ENCODE assay signal across 8 mouse cellular contexts in genomic region chr11:80080826-80081728, GRCm38 (mm10). TPM values are rescaled to one million over a fixed set of nuclear protein-coding genes. Genes with fewer than 3 reads are reported as not detected.
A peak's percentile ranks its signal among the peaks of the same experiment; 100 is the strongest.
DNase-seq lines count a peak whose midpoint lies in the region; ATAC-seq and TF ChIP-seq lines count a peak whose summit lies in the region.

Crlf3 (minus strand) TSS chr11:80080991.

- 5% methylated on average over 54 of the region's 55 CpGs for WGBS in embryonic facial prominence, embryonic 13.5 days
- WGBS in limb, embryonic 14.5 days = 5% methylated on average over 54 of the region's 55 CpGs
- WGBS in midbrain, postnatal 0 days = 5% methylated on average over 55 of the region's 55 CpGs

- DNase-seq in 3134 (ENCODE audit: extremely low read depth, insufficient read length, low spot score) = peak; percentile 92
- DNase-seq in adrenal gland, postnatal 36 days = peak; percentile 94 to 98
- DNase-seq in heart, adult 8-10 months (ENCODE audit: low spot score) = peak; percentile 87
- DNase-seq in kidney, adult 9 months = peak; percentile 94
- DNase-seq in limb, embryonic 14.5 days (ENCODE audit: low spot score) = peak; percentile 93
- DNase-seq in midbrain, postnatal 0 days (ENCODE audit: low spot score) = peak; percentile 90
- peak; percentile 89 to 91 for DNase-seq in spleen, postnatal 14 days (ENCODE audit: low spot score in 2 of 2)

- TF ChIP-seq POLR2A in limb, embryonic 14.5 days (IDR thresholded peaks at IDR 0.05; ENCODE audit: borderline replicate concordance, extremely low read depth, insufficient read depth, insufficient read length) = peak; percentile 65; the same call in 1 of the 2 replicates

- ATAC-seq in embryonic facial prominence, embryonic 13.5 days (ENCODE audit: insufficient number of reproducible peaks, insufficient read depth, low FRiP score, low TSS enrichment, low read depth) = peak; percentile 90
- ATAC-seq in limb, embryonic 14.5 days (ENCODE audit: low FRiP score, low read depth) = peak; percentile 96
- peak; percentile 95 for ATAC-seq in midbrain, postnatal 0 days (ENCODE audit: low FRiP score)

- H3K9me3 ChIP-seq in embryonic facial prominence, embryonic 13.5 days = no peaks in the 10 kb centered on the region
- H3K9me3 ChIP-seq in limb, embryonic 14.5 days (ENCODE audit: control insufficient read depth, low read length) = no peaks in the 10 kb centered on the region
- H3K9me3 ChIP-seq in midbrain, postnatal 0 days (ENCODE audit: low read length) = no peaks in the 10 kb centered on the region

- H3K4me3 ChIP-seq in embryonic facial prominence, embryonic 13.5 days = peak within 1 kb of the TSS; percentile 91
- peak within 1 kb of the TSS; percentile 94 for H3K4me3 ChIP-seq in limb, embryonic 14.5 days (replicated peaks; ENCODE audit: low read length)
- peak within 1 kb of the TSS; percentile 87 for H3K4me3 ChIP-seq in midbrain, postnatal 0 days (ENCODE audit: low read depth, low read length)

- peaks cover 16% of the 10 kb centered on the region for H3K4me1 ChIP-seq in embryonic facial prominence, embryonic 13.5 days
- H3K4me1 ChIP-seq in limb, embryonic 14.5 days (ENCODE audit: control insufficient read depth, insufficient read depth, low read length) = peaks cover 9% of the 10 kb centered on the region
- H3K4me1 ChIP-seq in midbrain, postnatal 0 days (ENCODE audit: insufficient read depth, low read length) = no peaks in the 10 kb centered on the region

- H3K9ac ChIP-seq in embryonic facial prominence, embryonic 13.5 days = peak within 1 kb of the TSS; percentile 98
- H3K9ac ChIP-seq in limb, embryonic 14.5 days (ENCODE audit: low read depth, low read length, severe bottlenecking) = peak within 1 kb of the TSS; percentile 95
- H3K9ac ChIP-seq in midbrain, postnatal 0 days (replicated peaks; ENCODE audit: low read length, poor library complexity, severe bottlenecking) = peak within 1 kb of the TSS; percentile 78

- peak; percentile 45 for TF ChIP-seq CTCF in midbrain, postnatal 0 days (IDR thresholded peaks at IDR 0.05)

- peak within 1 kb of the TSS; percentile 97 for H3K27ac ChIP-seq in embryonic facial prominence, embryonic 13.5 days
- peak within 1 kb of the TSS; percentile 93 for H3K27ac ChIP-seq in limb, embryonic 14.5 days (replicated peaks; ENCODE audit: low read depth, low read length)
- H3K27ac ChIP-seq in midbrain, postnatal 0 days (ENCODE audit: low read depth, low read length) = peak within 1 kb of the TSS; percentile 70

- no peaks in the 10 kb centered on the region for H3K36me3 ChIP-seq in embryonic facial prominence, embryonic 13.5 days
- peaks cover 6% of the 10 kb centered on the region; the same call in 1 of the 2 replicates for H3K36me3 ChIP-seq in limb, embryonic 14.5 days (ENCODE audit: control insufficient read depth, insufficient read depth, low read length)
- no peaks in the 10 kb centered on the region for H3K36me3 ChIP-seq in midbrain, postnatal 0 days (ENCODE audit: insufficient read depth, low read length)

- peak within 1 kb of the TSS; percentile 72 for H3K4me2 ChIP-seq in embryonic facial prominence, embryonic 13.5 days
- H3K4me2 ChIP-seq in limb, embryonic 14.5 days (replicated peaks; ENCODE audit: low read depth, low read length, severe bottlenecking) = peak within 1 kb of the TSS; percentile 71
- peak within 1 kb of the TSS; percentile 80 for H3K4me2 ChIP-seq in midbrain, postnatal 0 days (ENCODE audit: low read depth, low read length, poor library complexity, severe bottlenecking)

- H3K27me3 ChIP-seq in embryonic facial prominence, embryonic 13.5 days = no peaks in the 10 kb centered on the region
- H3K27me3 ChIP-seq in limb, embryonic 14.5 days (ENCODE audit: control insufficient read depth, insufficient read depth, low read length) = no peaks in the 10 kb centered on the region
- H3K27me3 ChIP-seq in midbrain, postnatal 0 days (ENCODE audit: insufficient read depth, low read length) = no peaks in the 10 kb centered on the region

RNA-seq across cellular contexts. Expression of gene Crlf3, which starts in this region (rescaled TPM):
- total RNA-seq in adrenal gland, postnatal 36 days (2021) = 10 to 100 TPM; 15.6 to 15.8 TPM
- polyA plus RNA-seq in embryonic facial prominence, embryonic 13.5 days (2015; fragmentation: Nextera tagmentation; extraction: Ambion mirVana) = 47.4 and 50.9 TPM in 2 replicates
- total RNA-seq in heart, adult 8-10 months (2022) = 10 to 100 TPM in 2 of 4 experiments, 1 to 10 TPM in 2; 9.0 to 14.9 (median 12.1) TPM
- polyA plus RNA-seq in limb, embryonic 14.5 days (2012; rRNA removed) = 33.4 and 34.9 TPM in 2 replicates
- 44.1 and 45.6 TPM in 2 replicates for polyA plus RNA-seq in limb, embryonic 14.5 days (2014; fragmentation: Nextera tagmentation; extraction: Ambion mirVana)
- 9.7 and 10.0 TPM in 2 replicates for total RNA-seq in midbrain, postnatal 0 days (2014; rRNA removed)
- polyA plus RNA-seq in midbrain, postnatal 0 days (2015; fragmentation: Nextera tagmentation; extraction: Ambion mirVana) = 8.7 and 9.7 TPM in 2 replicates

Comparison
In these comparisons a context has a peak if more than half of its experiments do, and no peak if none do; other contexts are left out.
1. Peak in every context shown above with its lines: DNase-seq, ATAC-seq, H3K4me3 ChIP-seq and H3K27ac ChIP-seq.